Mouse (Mus musculus) intestine, embryonic 16.5 days (tissue): ENCODE results near the gene 2310009B15Rik. TPM values are rescaled to one million over a fixed set of nuclear protein-coding genes. Genes with fewer than 3 reads are reported as not detected.
A peak's percentile ranks its signal among the peaks of the same experiment; 100 is the strongest.

Experiments
- ATAC-seq: fragments of 200-750 bp; cut with Nextera tagmentation; 2 replicates; pipeline ENCODE4 v1.8.0; 2017; ENCODE audit warnings: moderate TSS enrichment, moderate library complexity
- H3K27ac ChIP-seq: fragments of 300-500 bp; sonication (generic); 2 replicates; pipeline ENCODE4 v1.5.1; 2014; ENCODE audit warnings: mild to moderate bottlenecking, low read length
- H3K27me3 ChIP-seq: fragments of 300-500 bp; sonication (generic); replicated peaks from 2 replicates; pipeline ENCODE4 v1.6.1; 2014; ENCODE audit warnings: low read length, control low read depth, mixed read lengths; ENCODE audit not compliant: control insufficient read depth, insufficient read depth
- H3K36me3 ChIP-seq: fragments of 300-500 bp; sonication (generic); 2 replicates; pipeline ENCODE4 v1.6.1; 2014; ENCODE audit warnings: low read length, control low read depth; ENCODE audit not compliant: control insufficient read depth, insufficient read depth
- H3K4me1 ChIP-seq: fragments of 300-500 bp; sonication (generic); 2 replicates; pipeline ENCODE4 v1.6.1; 2014; ENCODE audit warnings: low read length, control low read depth, mixed read lengths; ENCODE audit not compliant: control insufficient read depth, insufficient read depth
- H3K4me2 ChIP-seq: fragments of 300-500 bp; sonication (generic); 2 replicates; pipeline ENCODE4 v1.6.1; 2014; ENCODE audit warnings: low read depth, low read length, control low read depth
- H3K4me3 ChIP-seq: fragments of 300-500 bp; sonication (generic); 2 replicates; pipeline ENCODE4 v1.5.1; 2014; ENCODE audit warnings: mild to moderate bottlenecking, low read length
- H3K9ac ChIP-seq: fragments of 300-500 bp; sonication (generic); 2 replicates; pipeline ENCODE4 v1.6.1; 2014; ENCODE audit warnings: low read depth, low read length
- H3K9me3 ChIP-seq: fragments of 300-500 bp; sonication (generic); 2 replicates; pipeline ENCODE4 v1.6.1; 2016; ENCODE audit warnings: low read length, control low read depth; ENCODE audit not compliant: control insufficient read depth
- WGBS: fragments of 180-500 bp; shearing (Covaris S2); extraction: QIAGEN DNeasy Blood & Tissue Kit; methylation state at CpG from one replicate; pipeline ENCODE4 v1.1.7; 2014; 5-methylcytosine and 5-hydroxymethylcytosine counted together
- polyA plus RNA-seq: library from polyadenylated mRNA; unstranded; fragments of >200 nt; fragmentation: Nextera tagmentation; extraction: Ambion mirVana; gene quantifications from 2 replicates; pipeline ENCODE4 v1.2.1, GENCODE M21; 2015

Gene 2310009B15Rik
- polyA plus RNA-seq, 1 experiment from 2014 or later, result 28.1 TPM

DNA sequence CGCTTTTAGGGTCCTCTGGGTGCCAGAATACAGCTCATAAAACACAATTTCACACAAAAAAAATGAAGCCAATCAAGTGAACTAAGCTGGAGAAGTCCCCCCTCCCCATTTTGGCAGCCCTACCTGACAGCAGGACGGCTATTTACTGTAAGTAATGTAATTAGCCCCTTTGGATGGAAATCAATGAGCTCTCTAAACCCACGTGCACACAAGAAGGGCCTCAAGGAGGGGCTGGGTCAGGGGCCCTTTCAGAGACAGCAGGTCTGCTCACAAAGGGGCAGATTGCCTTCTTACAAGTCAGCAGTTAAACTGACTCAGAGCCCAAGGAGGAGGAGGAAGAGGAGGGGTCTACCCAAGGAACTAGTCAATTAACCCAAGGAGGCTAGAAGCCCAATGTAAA lies 12.5 kb downstream of the 2310009B15Rik start:
- Histone ChIP-seq H3K4me3 (no peak overlapping the region; the same call in 1 of the 2 replicates), H3K9me3 (no peaks in the 10 kb centered on the region), H3K4me1 (peaks cover 21% of the 10 kb centered on the region), H3K36me3 (no peaks in the 10 kb centered on the region), H3K27me3 (peaks cover 56% of the 10 kb centered on the region), H3K4me2 (no peak overlapping the region), H3K27ac (no peak overlapping the region), H3K9ac (no peak overlapping the region)
- no peak for ATAC-seq
- 11% methylated on average over 3 of the region's 3 CpGs for WGBS

DNA sequence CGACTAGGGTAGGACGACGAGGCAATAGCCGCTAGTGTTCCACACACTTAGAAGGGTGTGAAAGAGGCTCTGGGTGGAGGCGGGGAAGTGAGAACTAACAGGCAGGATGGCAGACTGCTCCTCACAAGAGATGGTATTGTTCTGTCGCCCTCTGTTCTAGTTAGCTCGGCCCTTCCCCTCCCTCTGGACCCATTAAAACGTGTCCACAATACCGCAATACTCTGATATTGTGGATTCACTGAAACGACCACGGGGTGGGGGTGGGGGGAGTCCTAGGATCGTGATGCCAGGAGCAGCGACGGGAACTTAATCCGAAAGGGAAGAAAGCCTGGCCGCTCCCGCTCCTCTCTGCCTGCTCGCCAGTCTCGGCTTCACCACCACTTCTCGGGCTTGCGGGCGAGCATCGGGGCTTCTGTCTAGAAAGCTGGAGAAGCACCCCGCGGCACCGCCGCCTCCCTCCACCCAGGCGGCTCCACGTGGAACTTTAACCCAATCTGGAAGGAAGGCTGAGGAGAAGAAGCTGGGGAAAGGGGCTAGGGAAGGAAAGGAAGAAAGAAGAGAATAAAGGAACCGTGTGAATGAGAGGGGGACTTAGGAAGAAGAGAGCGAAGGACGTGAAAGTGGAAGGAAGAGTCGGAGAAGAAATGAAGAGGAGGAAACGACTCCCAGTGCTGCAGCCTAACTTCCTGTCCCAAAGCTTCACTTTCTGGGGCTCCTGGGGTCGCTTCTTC lies 13.1 kb downstream of the 2310009B15Rik start:
- Histone ChIP-seq H3K4me2 (peak overlapping the region; percentile 60), H3K36me3 (no peaks in the 10 kb centered on the region), H3K4me3 (peak overlapping the region; percentile 38), H3K9ac (no peak overlapping the region; the same call in 1 of the 2 replicates), H3K27me3 (peaks cover 58% of the 10 kb centered on the region), H3K27ac (no peak overlapping the region), H3K9me3 (no peaks in the 10 kb centered on the region), H3K4me1 (peaks cover 18% of the 10 kb centered on the region)
- no peak for ATAC-seq
- under 1% methylated on average over 35 of the region's 35 CpGs for WGBS

DNA sequence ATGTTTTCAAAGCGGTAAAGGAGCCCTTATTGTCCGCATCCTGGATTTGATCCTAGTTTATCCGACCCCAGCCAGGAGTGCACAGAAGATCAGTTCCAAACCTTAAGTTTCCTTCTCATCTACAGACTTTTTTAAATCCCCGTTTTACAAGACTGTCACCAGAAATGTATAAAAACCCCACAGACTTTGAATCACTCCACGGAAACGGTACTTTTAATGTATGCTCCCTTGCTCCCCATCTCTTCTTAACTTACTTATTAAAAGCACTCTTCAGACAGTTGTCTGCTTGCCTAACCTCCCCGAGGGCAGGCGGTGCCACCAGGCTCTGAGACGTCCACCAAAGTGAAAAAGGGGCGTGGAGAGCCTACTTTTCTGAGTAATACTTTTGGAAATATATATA lies 13.9 kb downstream of the 2310009B15Rik start:
- Histone ChIP-seq H3K36me3 (no peaks in the 10 kb centered on the region), H3K4me1 (peaks cover 20% of the 10 kb centered on the region), H3K9ac (no peak overlapping the region), H3K4me2 (no peak overlapping the region), H3K27ac (no peak overlapping the region), H3K27me3 (peaks cover 59% of the 10 kb centered on the region), H3K4me3 (no peak overlapping the region), H3K9me3 (no peaks in the 10 kb centered on the region)
- ATAC-seq, result no peak
- WGBS, result 3% methylated on average over 10 of the region's 10 CpGs

DNA sequence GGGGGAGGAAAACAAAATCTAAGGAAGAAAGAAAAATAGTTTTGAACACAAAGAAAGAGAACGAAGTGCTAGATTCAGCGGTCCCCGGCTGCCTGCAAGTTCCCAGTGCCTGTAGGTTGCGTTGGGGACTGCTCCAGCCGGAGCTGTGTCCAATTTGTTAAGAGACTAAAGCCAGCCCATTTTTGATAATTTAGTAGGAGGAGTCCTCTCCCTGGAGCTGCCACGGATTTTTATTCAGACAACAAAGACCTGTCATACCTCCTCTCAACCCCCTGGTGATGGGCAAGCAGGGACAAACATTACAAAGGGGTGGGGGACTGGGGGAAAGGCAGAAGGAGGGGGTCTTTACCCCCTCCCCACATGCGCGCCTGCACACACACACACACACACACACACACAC lies 14.3 kb downstream of the 2310009B15Rik start:
- Histone ChIP-seq H3K27ac (no peak overlapping the region), H3K9ac (no peak overlapping the region), H3K36me3 (no peaks in the 10 kb centered on the region), H3K4me1 (peaks cover 19% of the 10 kb centered on the region), H3K4me2 (peak overlapping the region; percentile 53; the same call in 1 of the 2 replicates), H3K27me3 (peaks cover 61% of the 10 kb centered on the region), H3K9me3 (no peaks in the 10 kb centered on the region), H3K4me3 (no peak overlapping the region; the same call in 1 of the 2 replicates)
- no peak for ATAC-seq
- WGBS, result under 1% methylated on average over 8 of the region's 8 CpGs

DNA sequence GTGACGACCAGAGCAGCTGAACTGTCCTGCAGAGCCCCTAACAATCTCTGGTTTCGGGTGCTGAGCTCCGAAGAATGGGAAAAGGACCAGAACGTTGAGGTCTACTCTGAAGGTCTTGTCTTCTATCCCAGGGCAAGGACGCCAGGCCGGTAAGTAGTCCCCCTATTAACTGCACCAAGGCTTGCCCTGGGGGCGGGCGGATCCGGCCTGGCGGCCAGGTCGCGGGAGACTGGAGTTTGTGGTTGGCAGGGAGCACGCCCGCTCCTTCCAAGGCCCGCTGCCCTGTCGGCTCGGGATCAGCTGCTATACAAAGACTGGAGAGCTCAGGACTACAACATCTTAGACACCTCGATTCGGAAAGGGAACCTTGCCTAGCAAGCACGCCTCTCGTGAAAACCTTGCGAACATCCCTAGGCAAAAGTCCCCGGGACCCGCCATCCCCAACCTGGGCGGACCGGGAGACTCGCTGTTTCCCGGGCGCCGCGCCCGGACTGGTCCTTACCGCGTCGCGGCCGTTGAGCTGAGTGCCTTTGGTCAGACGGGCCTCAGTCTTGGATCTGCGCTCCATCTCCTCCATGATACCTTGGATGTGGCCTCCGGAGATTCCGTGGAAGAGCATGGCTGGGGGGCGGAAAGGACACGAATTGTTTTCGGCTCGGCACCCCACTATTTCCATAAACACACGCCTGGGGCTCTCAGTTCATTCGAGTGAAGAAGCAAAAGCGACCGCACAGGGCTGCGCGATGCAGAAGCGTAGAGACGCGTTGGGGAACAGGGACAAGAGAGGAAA lies 15.2 kb downstream of the 2310009B15Rik start:
- Histone ChIP-seq H3K36me3 (no peaks in the 10 kb centered on the region), H3K9me3 (no peaks in the 10 kb centered on the region), H3K27me3 (peaks cover 67% of the 10 kb centered on the region), H3K4me1 (peaks cover 18% of the 10 kb centered on the region), H3K4me2 (peak overlapping the region; percentile 53), H3K4me3 (peak overlapping the region; percentile 34), H3K9ac (peak overlapping the region; percentile 27; the same call in 1 of the 2 replicates), H3K27ac (no peak overlapping the region)
- ATAC-seq, result peak; percentile 60; the same call in 1 of the 2 replicates
- WGBS, result 2% methylated on average over 54 of the region's 54 CpGs

DNA sequence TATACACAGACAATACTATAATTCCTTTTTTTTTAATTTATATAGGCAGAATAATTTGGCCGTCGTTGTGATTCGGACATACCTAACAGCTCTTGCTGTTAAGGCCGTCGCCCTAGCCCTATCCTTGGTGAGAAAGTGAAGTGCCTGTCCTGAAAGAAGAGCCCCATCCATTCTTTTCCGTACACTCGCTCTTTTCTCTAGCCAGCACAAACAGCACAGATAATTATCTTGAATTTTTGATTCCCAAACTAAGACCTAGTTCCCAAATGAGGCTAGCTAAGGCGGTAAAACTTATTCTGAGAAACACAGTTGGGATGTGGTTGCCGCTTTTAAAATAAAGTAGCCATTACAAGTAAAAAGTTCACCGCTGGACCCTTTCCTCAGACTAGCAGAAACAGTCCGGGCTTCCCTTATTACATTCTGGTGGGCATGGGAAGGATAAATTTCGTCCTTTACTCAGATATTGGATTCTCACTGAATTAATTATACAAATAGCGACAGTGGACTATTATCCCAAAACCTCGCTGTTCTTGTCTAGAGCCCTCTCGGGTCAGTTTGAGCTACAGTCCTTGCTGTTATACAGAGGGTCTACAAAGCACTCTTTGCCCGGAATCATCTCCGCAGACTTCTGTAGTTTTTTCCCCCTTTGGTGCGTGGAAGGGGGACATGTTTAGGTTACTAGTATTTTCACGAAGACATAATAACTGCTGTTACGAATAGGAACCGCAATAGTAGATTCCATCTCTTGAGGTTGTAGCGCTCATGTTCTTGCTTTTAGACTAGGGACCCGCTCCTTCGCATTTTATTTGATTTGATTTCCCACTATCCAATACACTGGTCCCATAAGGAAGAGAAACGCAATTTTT lies 16.0 kb downstream of the 2310009B15Rik start:
- Histone ChIP-seq H3K4me2 (no peak overlapping the region), H3K27ac (no peak overlapping the region), H3K9me3 (no peaks in the 10 kb centered on the region), H3K27me3 (peaks cover 69% of the 10 kb centered on the region), H3K4me3 (no peak overlapping the region; the same call in 1 of the 2 replicates), H3K4me1 (peaks cover 18% of the 10 kb centered on the region), H3K9ac (no peak overlapping the region), H3K36me3 (no peaks in the 10 kb centered on the region)
- ATAC-seq, result no peak
- 11% methylated on average over 25 of the region's 25 CpGs for WGBS

DNA sequence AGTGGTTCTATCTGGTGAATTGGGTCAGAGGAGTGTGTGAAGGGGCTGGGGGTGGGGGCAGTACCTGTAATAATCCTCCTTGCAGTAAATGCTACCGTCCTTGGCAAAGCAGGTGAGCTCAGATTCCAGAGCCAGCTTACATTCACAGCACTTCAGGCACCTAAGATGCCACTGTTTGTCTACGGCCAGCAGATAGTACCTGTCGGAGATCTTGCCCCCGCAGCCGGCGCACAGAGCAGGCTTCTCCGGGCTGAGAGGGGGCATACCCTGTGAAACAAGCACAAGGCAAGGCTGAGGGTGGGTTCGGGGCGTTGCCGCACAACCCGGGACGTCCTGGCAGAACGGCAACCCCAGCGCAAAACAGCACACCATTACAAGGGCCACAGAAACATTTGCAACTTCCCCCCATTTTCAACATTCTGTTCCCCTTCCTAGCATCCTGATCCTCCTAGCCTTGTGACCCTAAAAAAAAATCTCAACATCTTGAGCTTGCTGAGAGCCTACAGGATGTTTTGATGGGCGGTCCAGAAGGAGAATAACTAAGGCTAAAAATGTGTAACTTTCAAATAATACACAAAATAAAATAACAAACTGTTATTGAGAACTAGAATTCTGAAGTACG lies 16.7 kb downstream of the 2310009B15Rik start:
- Histone ChIP-seq H3K4me3 (no peak overlapping the region), H3K4me2 (no peak overlapping the region), H3K9me3 (no peaks in the 10 kb centered on the region), H3K36me3 (no peaks in the 10 kb centered on the region), H3K9ac (no peak overlapping the region), H3K4me1 (peaks cover 18% of the 10 kb centered on the region), H3K27me3 (peaks cover 65% of the 10 kb centered on the region), H3K27ac (no peak overlapping the region)
- 8% methylated on average over 16 of the region's 16 CpGs for WGBS
- ATAC-seq, result no peak

DNA sequence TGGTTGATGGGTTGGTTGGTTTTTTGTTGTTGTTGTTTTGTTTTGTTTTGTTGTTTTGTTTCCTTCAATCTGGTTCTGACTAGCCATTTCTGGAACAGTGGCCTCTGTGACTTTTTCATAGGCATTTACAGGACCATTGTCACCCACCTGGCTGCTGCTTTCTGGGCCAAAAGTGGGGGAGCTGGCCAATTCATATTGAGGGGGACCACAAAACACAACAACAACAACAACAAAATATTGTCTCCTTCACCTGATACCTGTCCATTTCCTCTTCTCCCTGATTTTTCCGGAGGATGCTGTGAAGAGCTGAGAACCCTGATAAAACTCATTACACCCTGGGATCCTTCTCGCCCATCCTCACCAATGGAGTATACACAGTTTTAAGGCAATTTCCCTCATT lies 17.4 kb downstream of the 2310009B15Rik start:
- H3K4me2 ChIP-seq, result no peak overlapping the region
- no peak overlapping the region for H3K27ac ChIP-seq
- H3K27me3 ChIP-seq, result peaks cover 65% of the 10 kb centered on the region
- H3K4me3 ChIP-seq, result no peak overlapping the region
- H3K9me3 ChIP-seq, result no peaks in the 10 kb centered on the region
- H3K9ac ChIP-seq, result no peak overlapping the region
- no peak for ATAC-seq
- 13% methylated on average over 2 of the region's 2 CpGs for WGBS
- peaks cover 18% of the 10 kb centered on the region for H3K4me1 ChIP-seq
- no peaks in the 10 kb centered on the region for H3K36me3 ChIP-seq
